Mouse (Mus musculus) left cerebral cortex, adult 18-20 months (tissue): ENCODE measurements around the gene Ywhae. TPM values are rescaled to one million over a fixed set of nuclear protein-coding genes. Genes with fewer than 3 reads are reported as not detected.
"Not testable (repeated sequence)": the region's sequence is repeated elsewhere in the genome, so short reads cannot be mapped to it uniquely, and the experiment has no call there.

Source experiments
- DNase-seq, 2 experiments: peaks; one replicate each; pipeline ENCODE4 v3.0.0; 2021 to 2022; ENCODE audit warnings: low spot score in 2 of 2, mixed read lengths in 1 of 2
- long read RNA-seq, 2 experiments: library from polyadenylated mRNA; stranded (forward); transcript quantifications; one replicate each; pipeline ENCODE4 v2.0.0; 2021
- total RNA-seq, 2 experiments: library from RNA; stranded (reverse); gene quantifications; 2 replicates each; pipeline ENCODE4 v1.2.3; 2021

The Ywhae gene
- total RNA-seq, result 1,000 to 10,000 TPM in 1 of 2 experiments, 100 to 1,000 TPM in 1; 948 to 1,014 TPM
- long read RNA-seq, experiment 1, transcript Ywhae-201 (6 exons, 2,100 nt), result major isoform, 1,306 of 1,377 reads
- long read RNA-seq, experiment 1, partial matches to known transcripts, result 20 of 1,377 reads
- long read RNA-seq, experiment 1, other reads (novel, unspliced or antisense), result 51 of 1,377 reads
- long read RNA-seq, experiment 2, transcript Ywhae-201 (6 exons, 2,100 nt), result major isoform, 973 of 1,048 reads
- long read RNA-seq, experiment 2, partial matches to known transcripts, result 35 of 1,048 reads
- long read RNA-seq, experiment 2, other reads (novel, unspliced or antisense), result 40 of 1,048 reads

GRCm38 (mm10) chr11:75732434-75733226, at the start of gene Ywhae:
Gene Ywhae (plus strand): TSS chr11:75732869.
- peak; percentile 91 to 93 for DNase-seq

GRCm38 (mm10) chr11:75684462-75684861, 48.2 kb upstream of the Ywhae start:
- no peak for DNase-seq

DNA sequence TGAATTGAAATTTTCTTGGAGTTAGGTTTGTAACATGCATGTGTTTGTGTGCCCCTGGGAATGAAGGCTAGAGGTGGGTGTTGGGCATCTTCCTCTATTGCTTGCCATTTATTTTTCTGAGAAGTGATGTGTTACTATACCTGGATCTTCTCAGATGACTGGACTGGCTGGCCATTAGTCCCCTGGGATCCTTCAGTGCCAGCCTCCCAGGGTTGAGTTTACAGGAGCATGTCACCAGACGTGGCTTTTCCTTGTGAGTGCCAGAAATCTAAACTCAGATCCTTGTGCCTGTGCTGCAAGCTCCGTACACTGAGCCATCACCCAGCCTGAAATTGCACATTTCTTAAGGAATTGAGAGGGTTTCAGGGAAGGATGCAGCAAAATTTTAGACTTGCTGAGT, 47.7 kb upstream of the Ywhae start:
- DNase-seq, result no peak

- DNase-seq, result no peak
Measured at GRCm38 (mm10) chr11:75687343-75687993, 45.2 kb upstream of the Ywhae start.

- no peak for DNase-seq
Measured at GRCm38 (mm10) chr11:75688132-75688531, 44.5 kb upstream of the Ywhae start.

DNA sequence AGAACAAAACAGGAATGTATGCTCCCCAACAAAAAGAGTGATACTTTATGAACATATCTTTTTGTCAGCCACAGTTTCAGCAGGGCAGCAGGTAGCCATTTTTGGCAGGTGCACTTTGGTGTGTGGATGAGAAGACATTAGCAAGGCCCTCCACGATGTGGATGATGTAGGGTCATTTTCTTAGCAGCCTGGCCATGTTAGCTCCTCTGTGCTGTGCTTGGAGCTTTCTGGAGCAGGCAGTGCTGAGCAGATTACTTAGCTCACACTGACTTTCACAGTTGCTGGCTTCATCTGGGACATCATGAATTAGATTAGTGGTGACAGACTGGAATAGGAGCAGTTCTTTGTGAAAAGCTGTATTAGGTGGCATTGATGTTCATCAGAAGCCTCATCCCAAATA, 42.7 kb upstream of the Ywhae start:
- DNase-seq, result no peak

DNA sequence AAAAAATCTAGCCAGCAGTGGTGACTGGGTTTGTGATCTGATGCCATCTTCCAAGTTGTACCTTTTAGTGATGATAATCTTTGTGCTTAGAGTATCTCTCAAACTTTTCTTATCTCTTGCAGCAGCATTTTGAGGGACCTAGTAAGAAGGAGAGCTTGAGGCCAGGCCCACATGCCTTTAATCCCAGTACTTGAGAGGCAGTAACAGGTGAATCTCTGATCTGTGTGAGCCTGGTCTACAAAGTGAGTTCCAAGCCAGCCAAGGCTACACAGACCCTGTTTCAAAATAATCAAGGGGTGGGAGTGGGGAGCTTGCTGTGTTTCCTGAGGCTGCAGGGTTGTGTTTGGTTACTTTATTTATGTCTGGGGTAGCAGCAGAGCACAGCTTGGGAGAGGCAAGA, 41.6 kb upstream of the Ywhae start:
- no peak for DNase-seq

GRCm38 (mm10) chr11:75693570-75693969, 39.1 kb upstream of the Ywhae start:
- no peak for DNase-seq

GRCm38 (mm10) chr11:75697464-75697863, 35.2 kb upstream of the Ywhae start:
- not testable (repeated sequence) for DNase-seq

- no peak for DNase-seq
Measured at GRCm38 (mm10) chr11:75700557-75700956, 32.1 kb upstream of the Ywhae start.

DNA sequence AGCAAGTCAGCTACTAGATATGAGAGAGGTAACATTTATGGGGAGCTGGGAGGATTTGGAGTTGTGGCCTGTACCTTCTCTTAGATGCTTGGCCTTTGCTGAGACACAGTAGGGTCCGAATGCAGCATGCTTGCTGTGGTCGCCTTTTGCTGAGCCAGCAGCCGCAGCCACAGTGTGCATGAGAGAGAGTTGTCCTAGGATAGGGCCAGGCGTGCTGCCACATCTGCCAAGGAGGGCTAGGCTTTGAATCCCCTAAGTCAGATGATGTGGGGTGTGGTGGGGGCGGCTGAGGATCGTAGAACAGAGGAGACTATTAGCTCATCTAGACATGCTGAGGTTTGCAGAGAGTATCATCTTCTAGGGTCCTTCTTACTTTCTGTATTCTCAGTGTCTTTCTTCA, 29.9 kb upstream of the Ywhae start:
- no peak for DNase-seq

GRCm38 (mm10) chr11:75703748-75704147, 28.9 kb upstream of the Ywhae start:
- no peak for DNase-seq

GRCm38 (mm10) chr11:75713949-75714348, 18.7 kb upstream of the Ywhae start:
- DNase-seq, result no peak

- DNase-seq, result no peak
Measured at GRCm38 (mm10) chr11:75715556-75715955, 17.1 kb upstream of the Ywhae start.

DNA sequence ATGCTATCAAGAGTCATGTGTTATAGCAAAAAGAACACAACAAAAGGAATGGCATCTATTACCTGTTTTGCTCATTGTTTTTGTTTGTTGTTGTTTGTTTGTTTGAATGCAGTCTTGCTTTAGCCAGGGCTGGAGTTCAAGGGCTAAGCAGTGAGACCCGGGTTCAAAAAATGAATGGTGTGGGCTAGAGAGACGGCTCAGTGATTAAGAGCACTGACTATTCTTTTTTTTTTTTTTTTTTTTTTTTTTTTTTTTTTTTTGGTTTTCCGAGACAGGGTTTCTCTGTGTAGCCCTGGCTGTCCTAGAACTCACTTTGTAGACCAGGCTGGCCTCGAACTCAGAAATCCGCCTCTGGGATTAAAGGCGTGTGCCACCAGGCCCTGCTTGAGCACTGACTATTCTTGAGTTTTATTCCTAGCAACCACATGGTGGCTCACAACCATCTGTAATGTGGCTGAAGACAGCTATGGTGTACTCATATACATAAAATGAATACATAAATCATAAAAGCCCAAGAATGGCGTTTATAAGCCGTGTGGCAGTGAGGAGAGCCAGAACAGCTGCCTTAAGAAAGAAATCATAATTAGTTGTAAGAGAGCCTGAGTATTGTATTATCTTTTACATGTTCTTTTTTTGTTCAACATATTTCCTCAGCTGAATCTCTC, 15.9 kb upstream of the Ywhae start:
- no peak for DNase-seq

GRCm38 (mm10) chr11:75722339-75722738, 10.3 kb upstream of the Ywhae start:
- DNase-seq, result no peak

DNA sequence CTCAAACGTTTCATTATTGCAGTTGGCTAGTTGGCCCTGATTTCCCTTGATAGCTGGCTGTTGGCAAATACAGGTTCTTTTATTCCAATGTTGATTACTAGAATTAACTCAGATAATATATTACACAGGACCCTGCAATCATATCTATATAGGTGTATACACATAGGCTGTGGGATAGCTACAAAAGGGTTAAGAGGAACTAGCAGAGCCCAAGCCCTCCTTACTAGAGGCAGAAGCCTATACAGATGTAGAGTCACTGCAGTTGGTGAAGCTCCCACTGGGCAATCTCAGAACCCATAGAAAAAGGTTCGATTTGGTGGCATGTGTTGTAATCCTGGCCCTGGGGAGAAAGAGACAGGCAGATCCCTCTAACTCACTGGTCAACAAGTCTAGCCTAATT, 5.5 kb upstream of the Ywhae start:
- no peak for DNase-seq

GRCm38 (mm10) chr11:75727659-75728058, 5.0 kb upstream of the Ywhae start:
- DNase-seq, result not testable (repeated sequence)

GRCm38 (mm10) chr11:75733227-75733940, 715 bp downstream of the Ywhae start:
- DNase-seq, result peak; percentile 59 to 72

DNA sequence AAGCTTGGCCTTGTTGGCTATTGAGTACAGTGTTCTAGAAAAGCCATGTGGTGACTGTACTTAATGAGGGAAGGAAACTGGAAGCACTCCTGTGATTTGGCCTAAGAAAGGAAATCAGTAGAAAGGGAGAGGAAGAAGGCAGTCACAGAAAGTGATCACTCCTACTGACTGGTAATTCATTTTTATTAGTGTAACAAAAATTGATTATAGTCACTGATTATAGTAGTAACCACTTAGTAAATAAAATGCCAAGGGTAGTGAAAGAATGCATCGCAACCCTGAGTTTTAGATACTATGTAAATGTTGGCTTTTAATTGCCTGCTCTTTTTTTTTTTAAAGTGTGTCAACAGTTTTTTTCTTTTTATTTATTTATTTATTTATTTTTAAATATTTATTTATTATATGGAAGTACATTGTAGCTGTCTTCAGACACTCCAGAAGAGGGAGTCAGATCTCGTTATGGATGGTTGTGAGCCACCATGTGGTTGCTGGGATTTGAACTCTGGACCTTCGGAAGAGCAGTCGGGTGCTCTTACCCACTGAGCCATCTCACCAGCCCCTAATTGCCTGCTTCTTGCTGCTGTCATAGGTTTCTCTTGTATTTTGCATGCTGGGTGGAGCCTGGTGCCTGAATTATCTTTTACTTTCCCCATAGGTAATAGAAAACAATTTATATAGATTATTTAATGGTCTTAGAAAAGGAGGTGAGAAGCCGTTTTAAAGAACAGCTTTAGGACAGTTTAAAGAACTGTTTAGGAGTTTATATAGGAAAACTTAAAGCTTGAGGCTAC, 3.0 kb downstream of the Ywhae start:
- DNase-seq, result no peak
